Mouse (Mus musculus): ENCODE measurements around the gene Adam17.
"Not testable (repeated sequence)": the region's sequence is repeated elsewhere in the genome, so short reads cannot be mapped to it uniquely, and the experiment has no call there.

Gene Adam17

DNA sequence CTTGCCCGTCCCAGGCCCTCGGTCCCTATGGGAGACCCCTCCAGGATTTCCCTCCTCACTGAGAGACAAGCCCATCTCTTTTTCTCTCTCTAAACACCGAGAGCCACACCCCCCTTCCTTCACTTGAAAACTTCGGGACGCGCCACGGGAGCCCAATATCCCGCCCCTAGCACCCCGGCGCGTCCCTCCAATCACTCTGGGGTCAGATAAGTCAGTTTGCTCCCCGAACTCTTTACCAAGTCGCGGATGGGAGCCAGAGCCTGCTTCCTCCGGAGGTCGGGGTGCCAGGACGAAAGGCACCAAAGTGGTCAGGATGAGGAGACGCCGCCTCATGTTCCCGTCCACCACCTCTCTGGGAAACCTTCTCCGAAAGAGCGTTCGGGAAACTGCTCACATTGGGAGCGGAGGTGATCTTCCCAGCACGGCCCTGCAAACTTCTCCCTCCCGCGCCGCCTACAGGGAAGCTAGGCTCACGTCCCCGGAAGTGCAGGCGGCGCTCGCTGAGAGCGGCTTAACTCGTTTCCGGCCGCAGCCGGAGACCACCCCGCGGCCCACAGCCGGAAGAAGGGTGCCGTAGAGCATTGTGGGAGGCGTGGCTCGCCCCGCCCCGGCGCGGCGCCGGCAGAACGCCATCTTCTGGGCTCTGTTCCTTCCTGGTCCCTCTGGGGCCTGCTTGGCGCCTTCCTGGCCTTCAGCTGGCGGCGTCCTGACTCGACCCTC lies at the start of gene Adam17:
Gene Adam17, minus strand, starts transcription at position 533 of the 720 bp plus-strand sequence.
- DNase-seq (ENCODE audit: extremely low read depth, insufficient read length, low spot score) = peak; percentile 99

DNA sequence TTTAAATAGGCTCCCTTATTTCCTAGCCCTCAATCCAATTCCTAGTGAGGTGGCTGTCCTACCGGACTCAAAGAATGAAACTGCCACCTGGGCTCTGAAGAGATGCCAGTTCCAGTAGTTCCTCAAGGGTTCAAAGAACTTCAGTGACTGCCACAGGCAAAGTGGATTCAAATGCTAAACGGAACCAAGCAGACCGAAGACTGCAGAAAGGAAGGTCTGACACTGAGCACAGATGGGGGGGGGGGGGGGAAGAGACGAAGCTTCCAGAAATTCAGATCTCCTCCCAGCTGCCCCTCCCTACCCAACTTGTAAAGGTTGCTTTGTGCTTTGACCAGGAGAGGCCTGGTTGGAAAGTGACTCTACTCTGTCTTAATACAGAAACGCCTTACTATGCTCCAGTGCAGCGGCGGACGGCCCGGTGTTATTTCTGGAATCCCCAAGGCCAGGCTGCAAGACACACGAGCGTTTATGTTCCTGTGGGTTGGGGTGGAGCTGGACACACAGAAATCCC lies 45.2 kb upstream of the Adam17 start:
- DNase-seq (ENCODE audit: extremely low read depth, insufficient read length, low spot score) = no peak

DNA sequence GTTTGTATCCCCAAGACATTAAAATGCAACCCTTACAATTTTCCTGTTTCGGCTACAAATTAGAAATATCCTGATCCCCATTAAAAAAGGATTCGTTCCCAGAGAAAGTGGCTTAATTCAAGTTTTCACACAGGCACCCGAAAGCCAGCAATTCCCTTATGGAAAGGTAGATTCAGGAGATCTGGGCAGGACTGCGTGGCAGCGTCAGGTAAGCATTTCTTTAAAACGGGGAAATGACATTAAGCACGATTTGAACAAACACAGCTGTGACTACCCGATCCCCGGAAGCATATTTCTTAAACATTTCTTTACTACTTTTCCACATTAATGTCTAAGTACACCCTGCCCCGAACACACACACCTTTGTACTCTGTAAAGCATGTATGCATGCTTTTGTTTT lies 44.7 kb upstream of the Adam17 start:
- no peak for DNase-seq (ENCODE audit: extremely low read depth, insufficient read length, low spot score)

DNA sequence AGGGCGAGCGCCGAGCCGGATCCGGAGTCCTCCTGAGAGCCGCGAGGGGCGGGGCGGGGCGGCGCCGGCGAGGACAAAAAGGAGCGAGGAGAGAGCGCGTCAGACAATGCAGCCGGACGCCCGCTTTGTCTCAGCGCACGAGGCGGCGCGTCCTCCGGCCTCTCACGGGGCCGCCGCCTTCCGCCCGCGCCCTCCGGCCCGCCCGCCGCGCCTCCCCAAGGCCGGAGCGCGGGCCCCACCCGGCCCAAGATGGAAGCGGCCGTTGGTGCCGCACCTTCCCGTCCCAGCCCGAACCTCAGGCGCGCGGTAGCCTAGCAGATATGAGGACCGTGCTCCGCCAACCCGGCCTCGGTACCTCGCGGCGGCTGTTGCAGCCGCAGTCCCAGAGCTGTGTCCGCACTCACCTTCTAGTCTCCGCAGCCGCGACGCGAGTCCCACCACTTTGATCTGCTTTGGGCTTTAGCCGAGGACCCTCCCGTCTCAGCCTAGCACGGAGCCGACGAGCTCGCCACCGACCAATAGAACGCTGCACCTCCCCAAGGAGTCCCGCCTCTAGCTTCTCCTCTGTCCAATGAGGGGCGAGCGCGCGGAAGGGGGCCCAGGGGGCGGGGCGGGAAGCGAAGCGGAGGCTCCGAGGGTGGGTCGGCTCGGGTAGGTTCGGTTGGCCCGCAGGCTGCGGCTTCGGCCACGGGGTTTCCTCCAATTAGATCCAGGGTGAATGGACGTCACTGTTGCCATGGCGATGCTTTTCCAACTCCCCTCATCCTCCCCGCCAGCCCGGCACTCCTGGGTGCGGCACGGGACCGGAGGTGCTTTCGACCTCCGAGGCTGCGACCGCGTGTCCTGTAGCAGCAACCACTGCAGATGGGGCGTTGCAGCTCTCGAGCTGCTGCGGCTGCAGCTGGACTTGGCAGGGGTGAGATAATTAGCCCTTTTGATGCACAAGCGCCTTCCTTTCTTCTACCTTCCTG lies 44.0 kb upstream of the Adam17 start, which contains the start of gene Ywhaq:
Gene Ywhaq, minus strand, starts transcription at position 538 of the 971 bp plus-strand sequence.
- DNase-seq (ENCODE audit: extremely low read depth, insufficient read length, low spot score) = peak; percentile 97

DNA sequence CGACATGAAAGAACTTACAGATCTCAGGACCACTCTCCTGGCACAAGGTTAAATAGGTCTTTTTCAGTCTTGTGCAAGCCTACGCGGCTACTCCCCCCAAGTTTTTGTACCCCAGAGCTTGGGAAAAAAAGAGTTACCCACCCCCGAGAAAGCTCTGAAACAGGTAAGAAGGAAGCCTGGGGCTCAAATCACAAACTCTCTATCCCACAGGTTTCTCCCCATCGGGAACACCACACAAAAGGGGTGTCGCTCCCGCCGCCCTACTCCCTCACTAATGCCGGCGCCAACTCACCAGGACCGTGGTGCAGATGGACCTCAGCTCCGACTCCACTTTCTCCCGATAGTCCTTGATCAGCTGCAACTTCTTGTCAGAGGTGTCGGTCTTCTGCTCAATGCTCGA lies 43.1 kb upstream of the Adam17 start:
- peak; percentile 19 for DNase-seq (ENCODE audit: extremely low read depth, insufficient read length, low spot score)

DNA sequence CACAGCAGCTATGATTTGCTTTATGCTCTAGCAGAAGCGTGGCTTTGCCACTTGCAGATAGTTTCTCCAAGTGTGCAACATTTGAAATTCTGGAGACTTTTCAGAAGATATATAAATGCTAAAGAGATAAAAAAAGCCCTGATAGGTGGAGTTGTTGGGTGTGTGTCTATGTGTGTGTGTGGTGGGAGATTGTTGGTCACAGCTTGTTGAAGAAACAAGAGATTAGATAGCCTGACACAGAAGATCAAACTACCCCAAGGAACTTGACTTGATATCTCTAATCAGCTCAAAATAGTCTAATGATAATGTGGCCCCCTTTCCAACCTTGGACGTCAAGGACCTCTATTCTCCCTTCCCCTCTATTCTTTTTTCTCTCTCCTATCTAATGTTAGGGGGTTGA lies 37.2 kb upstream of the Adam17 start:
- no peak for DNase-seq (ENCODE audit: extremely low read depth, insufficient read length, low spot score)

DNA sequence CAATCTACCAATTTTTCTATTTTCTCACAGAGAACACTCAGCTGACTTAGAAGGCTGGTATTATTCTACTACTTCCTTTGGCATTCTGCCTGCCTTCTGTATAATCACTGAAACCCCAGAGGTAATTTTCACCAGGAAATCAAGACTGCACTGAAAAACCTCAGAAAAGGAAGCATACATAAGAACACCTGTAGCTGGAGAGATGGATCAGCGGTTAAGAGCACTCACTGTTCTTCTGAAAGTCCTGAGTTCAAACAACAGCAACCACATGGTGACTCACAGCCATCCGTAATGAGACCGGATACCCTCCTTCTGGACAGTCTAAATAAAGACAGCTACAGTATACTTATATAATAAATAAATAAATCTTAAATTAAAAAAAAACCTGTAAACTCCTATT lies 36.2 kb upstream of the Adam17 start:
- DNase-seq (ENCODE audit: extremely low read depth, insufficient read length, low spot score) = no peak

DNA sequence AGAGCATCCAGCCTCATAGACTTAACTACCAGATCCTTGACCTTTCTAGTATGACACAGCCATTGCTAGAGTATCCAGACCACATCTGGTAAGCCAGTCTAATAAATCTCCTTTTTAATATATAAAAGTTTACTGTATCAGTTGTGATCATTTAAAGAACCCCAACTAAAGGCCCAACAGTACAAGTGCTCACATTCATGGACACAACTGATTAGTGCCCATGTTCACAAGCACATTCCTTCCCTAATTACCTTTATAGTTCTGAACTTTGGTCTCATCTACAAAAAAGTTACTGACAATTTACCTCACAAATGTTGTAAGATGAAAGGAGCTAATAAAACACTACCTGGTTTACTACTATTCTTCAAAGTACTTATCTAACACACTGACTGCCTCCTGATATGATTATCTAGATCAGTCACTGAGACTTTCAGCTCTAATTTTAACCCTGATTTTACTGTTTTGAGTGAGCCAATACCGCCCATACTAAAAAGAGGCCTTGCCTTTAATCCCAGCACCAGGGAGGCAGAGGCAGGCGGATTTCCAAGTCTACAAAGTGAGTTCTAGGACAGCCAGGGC lies 35.4 kb upstream of the Adam17 start:
- DNase-seq (ENCODE audit: extremely low read depth, insufficient read length, low spot score) = no peak

DNA sequence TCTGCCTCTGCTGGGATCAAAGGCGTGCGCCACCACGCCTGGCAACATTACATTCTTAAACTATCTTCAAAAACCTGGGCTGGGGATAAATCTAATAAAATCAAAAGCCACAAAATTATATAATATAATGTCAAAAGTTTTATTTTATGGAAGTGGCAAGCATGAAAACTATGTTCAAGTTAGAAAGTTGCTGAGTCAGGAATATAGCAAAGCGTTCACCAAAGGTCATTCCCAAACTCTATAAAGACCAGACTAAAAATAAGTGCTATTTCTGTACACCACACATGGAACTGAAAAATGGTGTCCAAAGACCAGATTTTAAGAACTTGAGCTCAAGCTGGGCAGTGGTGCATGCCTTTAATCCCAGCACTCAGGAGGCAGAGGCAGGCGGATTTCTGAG lies 29.3 kb upstream of the Adam17 start:
- no peak for DNase-seq (ENCODE audit: extremely low read depth, insufficient read length, low spot score)

DNA sequence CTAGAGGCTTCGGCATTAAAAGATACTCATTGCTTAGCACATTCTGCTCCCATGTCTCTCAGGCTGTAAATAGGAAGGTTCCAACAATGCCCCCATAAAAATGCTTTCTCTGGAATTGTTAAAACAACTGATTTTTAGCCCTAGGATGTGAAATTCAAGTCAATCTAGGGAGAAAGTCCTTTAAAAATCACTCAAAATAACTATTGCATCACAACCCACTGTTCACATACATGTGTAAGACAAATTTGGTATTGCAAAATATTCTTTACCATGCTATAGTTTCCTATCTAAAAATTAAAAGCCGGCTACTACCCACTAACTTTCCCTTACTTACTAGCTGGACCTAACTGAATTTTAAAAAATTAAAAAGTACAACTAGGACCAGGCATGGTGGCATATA lies 12.8 kb upstream of the Adam17 start:
- no peak for DNase-seq (ENCODE audit: extremely low read depth, insufficient read length, low spot score)

DNA sequence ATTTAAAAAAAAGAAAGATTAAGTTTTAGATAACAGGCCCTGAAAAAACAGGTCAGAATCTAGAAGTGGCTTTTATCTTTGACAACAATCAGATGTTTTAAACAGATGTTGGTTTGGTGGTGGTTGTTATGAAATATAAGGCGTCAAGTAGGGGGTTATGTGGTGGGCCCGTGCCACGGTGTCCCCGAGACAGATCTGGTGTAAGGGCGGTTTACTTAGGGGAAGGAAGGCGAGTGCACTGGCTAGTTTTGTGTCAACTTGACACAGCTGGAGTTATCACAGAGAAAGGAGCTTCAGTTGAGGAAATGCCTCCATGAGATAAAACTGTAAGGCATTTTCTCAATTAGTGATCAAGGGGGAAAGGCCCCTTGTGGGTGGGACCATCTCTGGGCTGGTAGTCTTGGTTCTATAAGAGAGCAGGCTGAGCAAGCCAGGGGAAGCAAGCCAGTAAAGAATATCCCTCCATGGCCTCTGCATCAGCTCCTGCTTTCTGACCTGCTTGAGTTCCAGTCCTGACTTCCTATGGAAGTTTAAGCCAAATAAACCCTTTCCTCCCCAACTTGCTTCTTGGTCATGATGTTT lies 5.4 kb upstream of the Adam17 start:
- DNase-seq (ENCODE audit: extremely low read depth, insufficient read length, low spot score) = not testable (repeated sequence)

DNA sequence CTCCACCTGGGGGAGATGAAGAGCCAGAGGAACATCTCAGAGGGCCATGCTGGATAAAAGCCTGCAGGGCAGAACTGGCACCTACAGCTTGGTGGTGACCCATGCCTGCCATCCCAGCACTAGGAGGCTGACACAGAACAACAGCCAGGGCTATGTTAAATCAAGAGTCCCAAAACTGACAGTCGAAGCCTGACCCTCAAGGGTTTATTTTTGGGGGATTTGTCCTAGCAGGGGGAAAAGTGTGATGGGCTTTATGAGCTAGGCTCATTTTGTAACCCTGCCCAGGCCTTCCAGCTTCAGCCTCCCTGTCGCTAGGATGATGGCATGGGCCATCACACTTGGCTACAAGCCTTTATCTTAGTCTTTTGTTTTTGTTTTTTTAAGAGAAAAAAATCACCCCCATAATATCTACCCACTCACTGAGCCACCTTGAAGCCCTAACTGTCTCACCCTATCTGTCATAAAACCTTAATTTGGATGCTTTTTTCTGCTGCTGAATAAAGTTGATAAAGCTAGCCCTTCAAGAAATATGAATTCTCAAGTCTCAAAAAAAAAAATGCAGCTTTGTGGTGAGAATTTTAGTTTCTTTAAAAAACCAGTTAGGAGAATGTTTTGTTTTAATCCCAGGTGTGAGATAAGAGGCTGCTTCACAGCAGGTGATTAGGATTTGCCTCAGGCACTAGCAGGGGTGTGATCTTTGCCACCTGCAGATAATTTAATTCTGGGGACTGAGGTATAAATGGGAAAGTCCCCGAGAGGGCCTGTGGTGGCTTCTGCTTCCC lies 2.1 kb upstream of the Adam17 start:
- no peak for DNase-seq (ENCODE audit: extremely low read depth, insufficient read length, low spot score)

DNA sequence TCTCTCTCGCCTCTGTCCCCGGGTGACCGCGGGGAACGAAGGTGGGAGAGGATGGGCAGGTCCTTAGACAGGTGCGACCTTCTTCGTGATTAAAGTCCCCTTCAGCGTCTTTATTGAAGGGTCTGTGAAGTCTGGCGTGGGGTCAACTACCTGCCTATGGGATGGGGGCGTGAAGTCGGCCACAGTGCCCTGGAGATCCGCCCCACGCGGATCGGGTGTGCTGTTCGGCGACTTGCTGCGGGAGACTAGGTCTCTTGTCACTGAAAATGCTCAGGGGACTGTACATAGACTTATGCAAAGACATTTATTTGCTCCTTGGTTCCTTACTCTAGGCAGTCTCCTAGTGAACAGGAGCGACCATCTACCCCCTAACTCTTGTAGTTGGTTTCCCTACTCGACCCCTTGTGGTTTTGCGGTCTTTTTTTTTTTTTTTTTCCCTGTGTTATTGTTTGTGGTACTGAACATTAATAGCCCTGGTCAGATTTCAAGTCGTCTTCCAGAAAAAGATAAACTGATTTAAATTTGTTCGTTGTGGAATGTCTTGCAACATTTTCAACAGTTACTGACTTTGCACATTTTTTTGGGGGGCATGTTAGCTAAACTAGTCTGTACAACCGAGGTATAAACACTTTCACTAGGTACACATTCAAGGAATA lies 516 bp upstream of the Adam17 start:
- DNase-seq (ENCODE audit: extremely low read depth, insufficient read length, low spot score) = no peak

DNA sequence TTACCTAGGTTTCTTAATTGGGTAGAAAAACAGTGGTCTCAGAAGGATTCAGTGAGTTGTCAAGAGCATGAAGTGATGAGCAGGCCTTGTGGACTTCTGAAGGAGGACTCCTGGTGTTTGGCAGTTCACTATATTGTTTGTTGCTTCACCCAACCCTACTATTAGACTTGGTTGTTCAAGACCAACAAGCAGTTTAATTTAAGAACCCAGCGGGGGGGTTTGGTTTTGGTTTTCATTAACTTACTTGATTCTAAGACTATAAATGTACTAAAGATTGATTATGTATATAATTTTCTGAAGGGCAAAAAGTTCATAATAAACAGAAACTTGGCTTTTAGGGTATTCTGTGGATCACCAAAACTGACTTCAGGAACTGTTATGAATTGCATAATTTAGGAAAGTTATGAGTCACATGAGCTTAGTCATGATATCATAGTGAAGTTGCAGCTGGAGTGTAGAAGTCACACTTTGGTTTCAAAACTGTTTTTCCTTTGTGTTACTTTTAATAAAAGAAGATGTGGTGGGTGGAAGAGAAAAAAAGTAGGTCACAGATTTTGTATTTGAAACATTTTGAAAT lies 3.3 kb downstream of the Adam17 start:
- DNase-seq (ENCODE audit: extremely low read depth, insufficient read length, low spot score) = peak; percentile 29

DNA sequence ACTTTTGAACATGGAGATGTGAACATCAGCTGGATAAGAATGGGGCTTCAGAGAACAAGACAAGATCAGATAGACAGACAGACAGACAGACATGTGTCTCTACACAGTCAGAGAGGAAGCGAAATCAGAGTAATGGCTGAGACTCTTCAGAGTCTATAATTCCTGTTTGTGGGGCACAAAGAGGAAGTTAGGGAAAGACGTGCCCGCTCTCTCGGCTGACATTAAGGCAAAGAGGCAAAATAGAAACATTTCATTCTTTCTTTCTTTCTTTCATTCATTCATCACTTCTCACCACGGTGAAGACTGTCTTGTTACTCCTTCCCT lies 4.4 kb downstream of the Adam17 start:
- DNase-seq (ENCODE audit: extremely low read depth, insufficient read length, low spot score) = no peak

DNA sequence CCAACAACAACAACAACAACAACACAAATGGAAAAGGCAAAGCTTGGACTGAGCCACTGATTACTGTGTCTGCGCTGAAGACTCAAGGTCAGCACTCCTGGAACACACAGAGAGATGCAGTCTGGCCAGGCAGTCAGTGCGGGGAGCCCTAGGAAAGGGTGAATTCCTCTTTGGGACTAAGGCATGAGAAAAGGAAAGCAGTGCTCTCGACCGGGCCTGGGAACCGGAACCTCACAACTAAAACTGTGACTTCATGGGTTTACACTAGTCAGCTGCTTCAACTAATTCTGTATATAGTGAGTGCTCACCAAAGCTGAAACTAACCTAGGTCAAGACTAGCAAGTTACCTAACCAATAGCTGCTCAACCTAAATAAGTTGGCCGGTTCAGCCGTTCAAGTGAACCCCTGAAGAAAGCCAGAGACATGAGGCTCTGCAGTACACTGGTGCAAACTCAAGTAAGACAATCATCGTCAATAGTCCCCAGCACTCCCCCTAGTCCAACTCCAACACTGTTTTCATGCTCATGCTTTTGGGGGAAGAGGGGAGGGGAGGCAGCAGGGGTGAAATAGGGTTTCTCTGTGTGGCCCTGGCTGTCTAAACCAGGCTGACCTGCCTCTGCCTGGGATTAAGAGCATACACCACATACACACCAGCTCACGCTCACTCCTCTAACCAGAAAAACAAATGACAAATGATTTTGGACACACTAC lies 4.9 kb downstream of the Adam17 start:
- DNase-seq (ENCODE audit: extremely low read depth, insufficient read length, low spot score) = no peak

DNA sequence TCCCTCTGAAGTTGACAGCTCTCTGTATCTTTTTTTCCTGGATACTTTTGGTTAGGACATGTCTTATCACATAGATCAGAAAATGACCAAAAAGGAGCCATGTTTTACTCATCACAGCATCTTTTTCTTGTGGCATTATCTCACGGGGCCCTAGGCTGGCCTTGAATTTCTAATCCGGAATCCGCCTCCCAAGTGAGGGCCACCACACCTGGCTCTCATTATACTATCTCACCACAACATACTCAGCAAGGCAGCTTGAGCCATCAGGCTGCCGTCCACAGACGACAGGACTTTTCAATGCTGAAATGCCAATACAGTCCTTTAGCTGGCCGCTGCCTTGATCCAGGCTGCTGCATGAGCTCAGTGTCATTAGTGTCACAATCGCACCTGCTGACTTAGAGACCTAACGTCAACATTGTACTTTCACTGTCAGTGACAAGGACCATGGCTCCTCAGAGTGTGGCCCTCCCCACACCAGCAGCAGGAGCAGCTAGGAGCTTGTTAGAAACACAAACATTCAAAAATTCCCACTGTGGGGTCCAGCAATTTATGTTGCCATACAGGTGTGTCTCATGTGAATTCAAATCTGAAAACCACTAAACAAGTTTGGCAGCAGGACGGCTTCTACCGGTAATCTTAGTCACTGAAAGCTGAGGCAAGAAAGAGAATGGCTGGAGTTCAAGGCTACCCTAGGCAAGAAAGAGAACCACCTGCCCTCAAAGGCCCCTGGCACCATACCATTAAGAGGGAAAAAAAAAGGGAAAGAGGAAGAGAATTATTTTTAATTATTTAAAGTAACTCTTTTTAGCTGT lies 8.6 kb downstream of the Adam17 start:
- no peak for DNase-seq (ENCODE audit: extremely low read depth, insufficient read length, low spot score)

DNA sequence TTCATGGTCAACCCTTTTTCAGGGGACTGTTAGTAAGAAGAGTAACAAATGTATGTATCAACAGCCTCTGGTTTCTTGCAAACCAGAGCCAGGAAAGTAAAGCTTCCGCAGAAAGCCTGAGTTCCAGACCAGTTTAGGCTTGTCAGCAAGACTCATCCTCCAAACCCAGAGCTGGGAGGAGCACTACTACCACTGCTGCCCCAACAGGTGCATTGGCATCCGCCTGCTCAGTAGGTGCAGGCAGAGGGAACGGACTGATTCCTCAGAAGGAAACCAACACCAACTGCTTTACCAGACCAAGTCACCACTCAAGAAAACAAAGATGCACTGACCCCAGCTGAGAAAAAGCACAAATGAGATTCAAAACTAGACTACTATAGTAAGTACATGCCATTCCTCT lies 10.2 kb downstream of the Adam17 start:
- no peak for DNase-seq (ENCODE audit: extremely low read depth, insufficient read length, low spot score)
